Mouse (Mus musculus) lung, embryonic 16.5 days (tissue): ENCODE measurements around the gene Extl1. TPM values are rescaled to one million over a fixed set of nuclear protein-coding genes. Genes with fewer than 3 reads are reported as not detected.
A peak's percentile ranks its signal among the peaks of the same experiment; 100 is the strongest.

ENCODE experiments used
- ATAC-seq: fragments of 200-750 bp; cut with Nextera tagmentation; 2 replicates; pipeline ENCODE4 v1.8.0; 2017; ENCODE audit warnings: low read depth, mild to moderate bottlenecking, moderate library complexity
- H3K27ac ChIP-seq: fragments of 300-500 bp; sonication (generic); 2 replicates; pipeline ENCODE4 v1.5.1; 2014; ENCODE audit warnings: mild to moderate bottlenecking, control low read depth, low read length
- H3K27me3 ChIP-seq: fragments of 300-500 bp; sonication (generic); 2 replicates; pipeline ENCODE4 v1.6.1; 2014; ENCODE audit warnings: low read depth, low read length, mixed read lengths; ENCODE audit not compliant: control insufficient read depth, insufficient read depth
- H3K36me3 ChIP-seq: fragments of 300-500 bp; sonication (generic); 2 replicates; pipeline ENCODE4 v1.6.1; 2014; ENCODE audit warnings: low read length; ENCODE audit not compliant: control insufficient read depth, insufficient read depth
- H3K4me1 ChIP-seq: fragments of 300-500 bp; sonication (generic); replicated peaks from 2 replicates; pipeline ENCODE4 v1.6.1; 2014; ENCODE audit warnings: low read length, mixed read lengths; ENCODE audit not compliant: control insufficient read depth, insufficient read depth
- H3K4me2 ChIP-seq: fragments of 300-500 bp; sonication (generic); 2 replicates; pipeline ENCODE4 v1.6.1; 2014; ENCODE audit warnings: low read depth, low read length, control low read depth
- H3K4me3 ChIP-seq: fragments of 300-500 bp; sonication (generic); 2 replicates; pipeline ENCODE4 v1.5.1; 2014; ENCODE audit warnings: mild to moderate bottlenecking, low read length, control low read depth
- H3K9ac ChIP-seq: fragments of 300-500 bp; sonication (generic); 2 replicates; pipeline ENCODE4 v1.6.1; 2014; ENCODE audit warnings: low read length, control low read depth
- H3K9me3 ChIP-seq: fragments of 300-500 bp; sonication (generic); 2 replicates; pipeline ENCODE4 v1.6.1; 2016; ENCODE audit warnings: low read length; ENCODE audit not compliant: control insufficient read depth
- WGBS: fragments of 180-500 bp; shearing (Covaris S2); extraction: QIAGEN DNeasy Blood & Tissue Kit; methylation state at CpG from one replicate; pipeline ENCODE4 v1.1.7; 2014; 5-methylcytosine and 5-hydroxymethylcytosine counted together
- polyA plus RNA-seq: library from polyadenylated mRNA; unstranded; fragments of >200 nt; fragmentation: Nextera tagmentation; extraction: Ambion mirVana; gene quantifications from 2 replicates; pipeline ENCODE4 v1.2.1, GENCODE M21; 2015

The Extl1 gene
- polyA plus RNA-seq, 1 experiment from 2014 or later: 2.5 TPM

DNA sequence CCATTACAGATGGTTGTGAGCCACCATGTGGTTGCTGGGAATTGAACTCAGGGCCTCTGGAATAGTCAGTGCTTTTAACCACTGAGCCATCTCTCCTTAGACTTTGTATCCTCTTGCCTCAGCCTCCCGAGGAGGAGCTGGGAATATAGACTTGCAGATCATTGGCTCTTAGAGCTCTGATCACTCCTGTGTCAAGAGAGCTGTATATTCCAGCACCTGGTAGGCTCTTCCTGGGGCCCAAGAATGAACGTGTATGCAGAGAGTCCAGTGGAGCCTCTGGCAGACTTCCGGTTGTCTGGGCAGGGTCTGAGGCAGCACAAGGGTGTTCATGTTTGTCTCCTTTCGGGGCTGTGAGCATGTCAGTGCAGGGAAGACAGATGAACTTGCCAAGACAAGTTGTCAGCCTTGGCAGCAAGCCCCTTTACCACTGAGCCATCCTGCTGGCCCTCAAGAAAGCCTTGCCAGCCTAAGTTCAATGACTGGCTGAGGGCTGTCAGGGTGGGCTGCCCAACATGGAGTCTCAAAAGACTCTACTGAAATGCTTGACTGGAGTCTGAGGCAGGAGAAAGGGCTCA, 69.5 kb downstream of the Extl1 start:
- H3K27ac ChIP-seq: no peak overlapping the region
- H3K9me3 ChIP-seq: peaks cover 6% of the 10 kb centered on the region
- no peak overlapping the region for H3K9ac ChIP-seq
- H3K4me3 ChIP-seq: no peak overlapping the region
- 66% methylated on average over 4 of the region's 4 CpGs for WGBS
- no peak for ATAC-seq
- H3K36me3 ChIP-seq: no peaks in the 10 kb centered on the region
- H3K4me1 ChIP-seq: no peaks in the 10 kb centered on the region; the same call in 1 of the 2 replicates
- H3K4me2 ChIP-seq: no peak overlapping the region
- no peaks in the 10 kb centered on the region for H3K27me3 ChIP-seq

- H3K36me3 ChIP-seq: no peaks in the 10 kb centered on the region
- H3K27me3 ChIP-seq: no peaks in the 10 kb centered on the region
- no peak overlapping the region for H3K9ac ChIP-seq
- ATAC-seq: no peak
- H3K4me2 ChIP-seq: no peak overlapping the region
- peaks cover under 1% of the 10 kb centered on the region; the same call in 1 of the 2 replicates for H3K4me1 ChIP-seq
- H3K9me3 ChIP-seq: peaks cover 6% of the 10 kb centered on the region
- WGBS: 95% methylated on average over 6 of the region's 6 CpGs
- no peak overlapping the region for H3K27ac ChIP-seq
- no peak overlapping the region for H3K4me3 ChIP-seq
Measured at GRCm38 (mm10) chr4:134312901-134313300, 70.7 kb downstream of the Extl1 start.

- Histone ChIP-seq H3K4me3 (no peak overlapping the region), H3K4me2 (no peak overlapping the region), H3K9me3 (peaks cover 6% of the 10 kb centered on the region), H3K4me1 (peaks cover 6% of the 10 kb centered on the region), H3K9ac (no peak overlapping the region), H3K36me3 (no peaks in the 10 kb centered on the region), H3K27me3 (no peaks in the 10 kb centered on the region), H3K27ac (no peak overlapping the region)
- WGBS: 90% methylated on average over 5 of the region's 5 CpGs
- no peak for ATAC-seq
Measured at GRCm38 (mm10) chr4:134312341-134312740, 71.3 kb downstream of the Extl1 start.

DNA sequence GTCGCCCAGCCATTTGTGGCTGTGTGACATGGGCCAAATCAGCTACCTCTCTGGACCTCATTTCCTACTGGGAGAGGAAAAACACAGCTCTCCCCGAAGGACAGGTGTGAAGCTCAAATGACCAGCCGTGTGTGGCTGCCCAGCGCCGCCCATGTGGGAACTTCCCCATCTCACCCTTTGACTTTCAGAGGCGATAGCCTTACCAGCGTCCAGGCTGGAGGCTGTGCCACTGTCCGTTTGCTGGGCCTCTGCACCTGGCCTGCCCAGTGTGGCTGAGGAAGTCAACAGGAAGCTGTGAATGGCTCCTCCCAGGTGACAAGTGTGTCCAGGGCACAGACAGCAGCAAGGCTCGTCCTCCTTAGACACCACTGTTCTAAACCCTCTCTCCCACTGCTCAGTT, 71.9 kb downstream of the Extl1 start:
- no peak overlapping the region for H3K27ac ChIP-seq
- H3K4me1 ChIP-seq: peaks cover 12% of the 10 kb centered on the region
- WGBS: 65% methylated on average over 9 of the region's 9 CpGs
- H3K27me3 ChIP-seq: no peaks in the 10 kb centered on the region
- ATAC-seq: no peak
- H3K36me3 ChIP-seq: no peaks in the 10 kb centered on the region
- no peak overlapping the region for H3K4me3 ChIP-seq
- no peak overlapping the region for H3K4me2 ChIP-seq
- no peak overlapping the region for H3K9ac ChIP-seq
- H3K9me3 ChIP-seq: peaks cover 6% of the 10 kb centered on the region

DNA sequence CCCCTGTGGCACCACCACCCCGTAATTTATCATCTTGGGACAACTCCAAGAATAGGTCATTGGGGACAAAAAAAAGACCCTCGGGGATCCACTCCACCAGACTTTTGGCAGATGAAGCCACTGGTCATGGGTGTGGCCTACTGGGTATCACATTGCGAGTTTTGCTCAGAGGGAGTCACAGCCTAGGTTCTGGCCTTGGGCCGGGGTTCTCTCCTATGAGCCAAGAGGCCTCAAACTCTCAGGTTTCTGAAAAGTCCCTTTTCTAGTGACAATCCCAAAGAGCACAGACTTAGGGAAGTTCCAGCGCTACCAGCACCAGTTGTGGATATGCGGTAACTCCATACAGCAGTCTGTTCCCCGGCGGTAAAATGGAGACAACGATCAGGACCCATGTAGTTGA, 73.0 kb downstream of the Extl1 start:
- Histone ChIP-seq H3K36me3 (no peaks in the 10 kb centered on the region), H3K4me1 (peaks cover 14% of the 10 kb centered on the region), H3K9ac (no peak overlapping the region), H3K27me3 (no peaks in the 10 kb centered on the region), H3K4me2 (no peak overlapping the region), H3K4me3 (no peak overlapping the region), H3K9me3 (peaks cover 6% of the 10 kb centered on the region), H3K27ac (no peak overlapping the region)
- 87% methylated on average over 9 of the region's 9 CpGs for WGBS
- ATAC-seq: no peak

DNA sequence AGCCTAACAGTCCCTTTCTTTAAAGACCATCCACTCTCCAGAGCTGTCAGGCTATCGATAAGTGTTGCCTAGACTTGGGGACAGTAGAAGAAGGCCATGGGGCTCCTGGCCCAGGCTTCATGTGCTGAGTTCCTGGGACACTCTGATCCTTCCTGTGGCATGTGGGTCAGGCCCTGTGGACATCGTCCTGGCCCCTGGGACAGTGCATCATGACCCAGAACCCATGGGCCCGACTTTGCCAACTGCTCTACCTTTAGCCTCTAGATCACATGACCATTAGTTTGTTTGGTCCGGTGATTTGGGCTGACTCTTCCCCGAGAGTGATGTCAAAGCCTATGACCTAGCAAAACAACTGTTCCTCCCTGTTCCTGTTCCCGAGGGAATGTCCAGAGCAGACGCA, 73.5 kb downstream of the Extl1 start:
- Histone ChIP-seq H3K9ac (no peak overlapping the region), H3K9me3 (peaks cover 6% of the 10 kb centered on the region), H3K27ac (no peak overlapping the region), H3K36me3 (no peaks in the 10 kb centered on the region), H3K4me3 (no peak overlapping the region), H3K4me1 (peaks cover 14% of the 10 kb centered on the region), H3K4me2 (no peak overlapping the region), H3K27me3 (no peaks in the 10 kb centered on the region)
- no peak for ATAC-seq
- WGBS: 78% methylated on average over 7 of the region's 7 CpGs

- no peaks in the 10 kb centered on the region for H3K36me3 ChIP-seq
- 2% methylated on average over 12 of the region's 12 CpGs for WGBS
- peak; percentile 93 for ATAC-seq
- no peaks in the 10 kb centered on the region for H3K9me3 ChIP-seq
- H3K4me2 ChIP-seq: peak overlapping the region; percentile 43
- H3K4me1 ChIP-seq: peaks cover 14% of the 10 kb centered on the region
- peak overlapping the region; percentile 5; the same call in 1 of the 2 replicates for H3K27ac ChIP-seq
- H3K27me3 ChIP-seq: no peaks in the 10 kb centered on the region
- H3K9ac ChIP-seq: no peak overlapping the region
- H3K4me3 ChIP-seq: peak overlapping the region; percentile 17; the same call in 1 of the 2 replicates
Measured at GRCm38 (mm10) chr4:134307367-134308072, 76.1 kb downstream of the Extl1 start.

DNA sequence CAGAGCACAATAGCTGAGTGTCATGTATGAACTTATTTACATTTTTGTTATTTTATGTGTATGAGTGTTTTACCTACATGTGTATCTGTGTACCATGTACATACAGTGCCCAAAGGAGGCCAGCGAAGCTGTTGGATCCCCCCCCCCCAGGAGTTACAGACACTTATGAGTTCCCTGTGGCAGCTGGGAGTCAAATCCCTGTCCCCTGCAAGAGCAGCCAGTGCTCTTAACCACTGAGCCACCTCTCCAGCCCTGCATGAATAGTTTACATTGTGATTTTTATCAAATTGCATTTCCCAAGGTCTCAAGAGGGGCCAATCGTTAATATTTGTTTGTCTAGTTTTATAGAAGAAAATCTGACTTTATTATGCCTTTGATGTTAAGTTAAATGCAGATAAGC, 76.7 kb downstream of the Extl1 start:
- Histone ChIP-seq H3K27ac (0 out of 2 replicates have a peak overlapping the region, but pooled peaks have one; percentile 5), H3K4me3 (peak overlapping the region; percentile 17; the same call in 1 of the 2 replicates), H3K4me1 (peaks cover 14% of the 10 kb centered on the region), H3K27me3 (no peaks in the 10 kb centered on the region), H3K36me3 (no peaks in the 10 kb centered on the region), H3K4me2 (peak overlapping the region; percentile 43), H3K9me3 (no peaks in the 10 kb centered on the region), H3K9ac (no peak overlapping the region)
- peak; percentile 34 for ATAC-seq
- 30% methylated on average over 2 of the region's 2 CpGs for WGBS
